Mouse (Mus musculus): ENCODE results near the gene Slc8b1. TPM values are rescaled to one million over a fixed set of nuclear protein-coding genes. Genes with fewer than 3 reads are reported as not detected.

Gene Slc8b1
- total RNA-seq, 2 experiments from 2014 or later, result 4.5 to 7.5 TPM

GRCm38 (mm10) chr5:120534686-120535075 is 23.7 kb downstream of the Slc8b1 start:
- no peak overlapping the region for H3K4me3 ChIP-seq
- no peak for DNase-seq (ENCODE audit: extremely low spot score in 1 of 2, low spot score in 2 of 2)
- no peak overlapping the region; the same call in 1 of the 2 replicates for H3K27ac ChIP-seq
- no peak for TF ChIP-seq CTCF (IDR thresholded peaks at IDR 0.05)
- intact Hi-C loops (cut with DNase I), result no loop called here

- TF ChIP-seq CTCF (IDR thresholded peaks at IDR 0.05), result no peak
- no peak overlapping the region for H3K4me3 ChIP-seq
- intact Hi-C loops (cut with DNase I), result no loop called here
- peak overlapping the region; percentile 67 for H3K27ac ChIP-seq
- peak; percentile 47 to 54 for DNase-seq (ENCODE audit: extremely low spot score in 1 of 2, low spot score in 2 of 2)
Observed at GRCm38 (mm10) chr5:120536046-120536445, 25.1 kb downstream of the Slc8b1 start.

GRCm38 (mm10) chr5:120536632-120537031 is 25.7 kb downstream of the Slc8b1 start:
- DNase-seq (ENCODE audit: extremely low spot score in 1 of 2, low spot score in 2 of 2), result no peak
- TF ChIP-seq CTCF (IDR thresholded peaks at IDR 0.05), result no peak
- intact Hi-C loops (cut with DNase I), result no loop called here
- Histone ChIP-seq H3K27ac (peak overlapping the region; percentile 59; the same call in 1 of the 2 replicates), H3K4me3 (no peak overlapping the region)

- intact Hi-C loops (cut with DNase I), result no loop called here
- no peak for TF ChIP-seq CTCF (IDR thresholded peaks at IDR 0.05)
- H3K4me3 ChIP-seq, result no peak overlapping the region
- no peak overlapping the region for H3K27ac ChIP-seq
- DNase-seq (ENCODE audit: extremely low spot score in 1 of 2, low spot score in 2 of 2), result no peak
Observed at GRCm38 (mm10) chr5:120548236-120548850, 37.4 kb downstream of the Slc8b1 start.

GRCm38 (mm10) chr5:120550137-120550536 is 39.2 kb downstream of the Slc8b1 start:
- H3K4me3 ChIP-seq, result no peak overlapping the region
- DNase-seq (ENCODE audit: extremely low spot score in 1 of 2, low spot score in 2 of 2), result no peak
- TF ChIP-seq CTCF (IDR thresholded peaks at IDR 0.05), result no peak
- intact Hi-C loops (cut with DNase I), result no loop called here
- no peak overlapping the region for H3K27ac ChIP-seq

GRCm38 (mm10) chr5:120550673-120551072 is 39.7 kb downstream of the Slc8b1 start:
- no peak for DNase-seq (ENCODE audit: extremely low spot score in 1 of 2, low spot score in 2 of 2)
- Histone ChIP-seq H3K27ac (no peak overlapping the region), H3K4me3 (no peak overlapping the region)
- TF ChIP-seq CTCF (IDR thresholded peaks at IDR 0.05), result no peak
- intact Hi-C loops (cut with DNase I), result no loop called here

GRCm38 (mm10) chr5:120555871-120556270 is 44.9 kb downstream of the Slc8b1 start:
- no peak for DNase-seq (ENCODE audit: extremely low spot score in 1 of 2, low spot score in 2 of 2)
- H3K4me3 ChIP-seq, result no peak overlapping the region
- no peak overlapping the region for H3K27ac ChIP-seq
- intact Hi-C loops (cut with DNase I), result no loop called here
- no peak for TF ChIP-seq CTCF (IDR thresholded peaks at IDR 0.05)

- no peak overlapping the region for H3K4me3 ChIP-seq
- peak overlapping the region; percentile 10; the same call in 1 of the 2 replicates for H3K27ac ChIP-seq
- DNase-seq (ENCODE audit: extremely low spot score in 1 of 2, low spot score in 2 of 2), result no peak
- intact Hi-C loops (cut with DNase I), result no loop called here
- TF ChIP-seq CTCF (IDR thresholded peaks at IDR 0.05), result no peak
Observed at GRCm38 (mm10) chr5:120558041-120558440, 47.1 kb downstream of the Slc8b1 start.

- no peak overlapping the region; the same call in 1 of the 2 replicates for H3K27ac ChIP-seq
- TF ChIP-seq CTCF (IDR thresholded peaks at IDR 0.05), result no peak
- intact Hi-C loops (cut with DNase I), result no loop called here
- DNase-seq (ENCODE audit: extremely low spot score in 1 of 2, low spot score in 2 of 2), result no peak
- peak overlapping the region; percentile 19 for H3K4me3 ChIP-seq
Observed at GRCm38 (mm10) chr5:120558762-120559161, 47.8 kb downstream of the Slc8b1 start.

GRCm38 (mm10) chr5:120560129-120560615 is 49.2 kb downstream of the Slc8b1 start:
- Histone ChIP-seq H3K4me3 (peak overlapping the region; percentile 41), H3K27ac (peak overlapping the region; percentile 82)
- intact Hi-C loops (cut with DNase I), result no loop called here
- no peak for DNase-seq (ENCODE audit: extremely low spot score in 1 of 2, low spot score in 2 of 2)
- TF ChIP-seq CTCF (IDR thresholded peaks at IDR 0.05), result no peak

GRCm38 (mm10) chr5:120560616-120561311 is 49.8 kb downstream of the Slc8b1 start:
- Histone ChIP-seq H3K4me3 (peak overlapping the region; percentile 41), H3K27ac (peak overlapping the region; percentile 82)
- no peak for TF ChIP-seq CTCF (IDR thresholded peaks at IDR 0.05)

More at GRCm38 (mm10) chr5:120560616-120561311, 49.8 kb downstream of the Slc8b1 start:
- peak; percentile 52 to 62 for DNase-seq (ENCODE audit: extremely low spot score in 1 of 2, low spot score in 2 of 2)
- intact Hi-C loops (cut with DNase I), result no loop called here

Data from left cerebral cortex, adult 2 months (tissue).